Mouse (Mus musculus): ENCODE measurements at regions not wholly inside any gene's neighbourhood (a gene's known extent, or its start where the extent isn't known, plus 50 kb on each side); places are given as distances from the start of the nearest gene placed in this dataset.

DNA sequence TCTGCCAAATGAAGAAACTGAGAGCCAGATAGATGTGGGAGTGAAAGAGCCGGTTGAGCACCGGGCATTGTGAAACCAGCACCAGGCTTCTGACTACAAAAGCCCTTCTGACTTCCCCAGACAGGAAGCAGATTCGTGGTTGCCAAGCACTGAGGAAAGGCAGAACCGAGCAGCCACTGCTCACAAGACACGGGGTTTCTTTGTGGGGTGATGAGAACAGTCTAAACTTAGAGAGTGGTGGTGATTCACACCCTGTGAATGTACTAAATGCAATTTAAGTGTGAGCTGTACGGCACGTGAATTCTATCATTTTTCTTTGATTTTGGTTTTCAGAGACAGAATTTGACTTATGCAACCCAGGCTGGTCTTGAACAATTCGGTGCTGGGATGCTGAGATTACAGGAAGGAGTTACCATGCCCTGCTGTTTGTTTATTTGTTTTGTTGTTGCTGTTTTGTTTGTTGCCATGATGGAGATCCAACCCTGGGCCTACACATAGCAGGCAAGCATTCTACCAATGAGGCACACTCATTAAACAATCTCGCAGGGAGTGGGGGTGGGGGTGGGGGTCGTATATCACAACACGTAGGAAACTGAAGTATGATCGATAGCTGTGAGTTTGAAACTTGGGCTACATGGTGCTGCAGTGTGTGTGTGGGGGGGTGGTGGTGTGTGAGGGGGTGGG lies 1177.0 kb downstream of the 4930447A16Rik start:
- TF ChIP-seq EP300 (IDR thresholded peaks at IDR 0.05; ENCODE audit: low read length): peak; percentile 68
- TF ChIP-seq CTCF (conservative IDR thresholded peaks at IDR 0.05 in 1 of 2, IDR thresholded peaks at IDR 0.05 in 1 of 2; ENCODE audit: low read depth in 2 of 2, low read length in 2 of 2): no peak
- no peak; the same call in 1 of the 2 replicates for TF ChIP-seq POLR2A (IDR thresholded peaks at IDR 0.05; ENCODE audit: low read depth, low read length)
- 0 out of 2 replicates have a peak, but pooled peaks have one; percentile 50 for TF ChIP-seq MAX (IDR thresholded peaks at IDR 0.05; ENCODE audit: low read length)
- no peak for TF ChIP-seq ZNF384 (IDR thresholded peaks at IDR 0.05; ENCODE audit: low read depth, low read length)
- peak; percentile 69 for TF ChIP-seq ETS1 (conservative IDR thresholded peaks at IDR 0.05; ENCODE audit: low read depth, low read length)
- TF ChIP-seq SMC3 (IDR thresholded peaks at IDR 0.05; ENCODE audit: low read depth, low read length): no peak
- no peak for TF ChIP-seq USF1 (IDR thresholded peaks at IDR 0.05; ENCODE audit: low read depth, low read length)
- no peak for TF ChIP-seq RCOR1 (conservative IDR thresholded peaks at IDR 0.05; ENCODE audit: low read depth, low read length)
- no peak for TF ChIP-seq PAX5 (IDR thresholded peaks at IDR 0.05; ENCODE audit: low read length)
- peak; percentile 84 for TF ChIP-seq IRF4 (IDR thresholded peaks at IDR 0.05; ENCODE audit: low read depth, low read length)
- 0 out of 2 replicates have a peak, but pooled peaks have one; percentile 27 for TF ChIP-seq CHD2 (IDR thresholded peaks at IDR 0.05; ENCODE audit: low read length)
- no peak for TF ChIP-seq UBTF (IDR thresholded peaks at IDR 0.05; ENCODE audit: low read depth, low read length)
- peak; percentile 76; the same call in 1 of the 2 replicates for TF ChIP-seq TBP (conservative IDR thresholded peaks at IDR 0.05; ENCODE audit: low read depth, low read length)
